Mouse (Mus musculus) frontal cortex, postnatal 25 days (tissue): ENCODE measurements at regions not wholly inside any gene's neighbourhood (a gene's known extent, or its start where the extent isn't known, plus 50 kb on each side); places are given as distances from the start of the nearest gene placed in this dataset.
"Not testable (repeated sequence)": the region's sequence is repeated elsewhere in the genome, so short reads cannot be mapped to it uniquely, and the experiment has no call there.

Experiments
- DNase-seq, 2 experiments: peaks; one replicate each; pipeline ENCODE4 v3.0.0; 2022; ENCODE audit warnings: low spot score in 2 of 2

DNA sequence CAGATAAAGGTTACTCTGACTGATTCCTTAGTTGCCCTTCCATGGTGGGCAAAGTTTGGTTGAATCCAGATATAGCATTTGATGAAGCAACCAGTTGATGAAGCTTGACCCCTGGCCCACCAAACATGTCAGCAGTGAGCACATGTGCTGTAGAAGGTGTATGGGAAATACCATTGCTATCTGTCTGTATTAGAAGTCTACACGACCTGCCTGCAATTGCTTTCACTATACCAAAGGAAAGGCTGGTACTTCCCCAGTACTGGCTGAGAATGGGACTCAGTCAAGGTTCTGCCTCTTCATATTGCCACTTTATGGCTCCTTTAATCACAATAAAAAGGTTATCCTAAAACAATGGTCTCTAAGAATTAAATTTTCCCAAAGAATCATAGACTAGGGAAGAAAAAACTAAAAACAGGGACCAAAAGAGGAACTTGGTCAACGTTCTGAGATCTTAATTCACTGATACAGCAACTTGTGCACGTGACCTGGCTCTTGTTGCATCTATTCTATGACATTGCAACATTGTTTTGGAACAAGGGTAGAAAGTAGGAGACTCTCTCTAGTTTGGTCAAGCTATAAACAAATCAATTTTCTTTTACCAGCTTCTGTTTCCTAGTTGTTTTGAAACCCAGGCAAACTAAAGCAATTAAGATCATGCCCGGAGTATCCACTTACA is 284.0 kb downstream of the Rapgef2 start:
- DNase-seq: no peak

DNA sequence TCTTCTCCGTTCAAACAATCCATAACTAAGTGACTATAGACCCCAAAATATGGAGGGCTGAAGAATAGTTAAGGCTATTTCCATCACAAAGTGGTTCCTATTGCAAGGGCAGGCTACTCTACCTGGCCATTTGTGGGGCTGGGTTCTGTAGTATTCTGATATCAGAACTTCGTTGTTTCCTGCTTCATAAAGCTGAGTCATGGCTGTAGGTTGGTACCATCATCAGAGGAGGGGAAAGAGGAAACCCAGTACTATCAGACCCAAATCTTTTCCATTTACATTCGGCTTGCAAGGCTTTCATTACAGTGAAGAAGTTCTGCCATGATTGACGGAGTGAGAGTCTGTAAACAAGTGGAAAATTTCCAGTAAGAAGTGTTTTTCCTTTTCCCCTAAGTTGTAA is 284.6 kb downstream of the Rapgef2 start:
- DNase-seq: no peak

DNA sequence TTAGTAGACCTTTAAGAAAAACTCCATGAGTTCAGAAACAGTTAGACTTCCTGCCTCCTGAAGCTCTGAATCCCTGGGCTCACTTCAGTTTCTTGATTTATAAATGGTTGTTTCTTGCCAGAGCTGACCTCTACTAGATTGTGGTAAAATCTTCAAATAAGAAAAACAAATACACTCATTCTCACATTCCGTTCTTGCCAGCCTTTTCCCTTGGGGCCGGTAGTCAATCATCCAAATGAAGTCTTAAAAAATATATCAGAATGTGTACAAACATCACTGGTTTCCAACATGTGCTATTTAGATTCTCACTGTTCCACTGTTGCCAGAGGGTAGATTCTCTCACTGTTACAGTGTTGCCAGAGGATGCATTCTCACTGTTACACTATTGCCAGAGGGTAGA is 286.0 kb downstream of the Rapgef2 start:
- no peak for DNase-seq

DNA sequence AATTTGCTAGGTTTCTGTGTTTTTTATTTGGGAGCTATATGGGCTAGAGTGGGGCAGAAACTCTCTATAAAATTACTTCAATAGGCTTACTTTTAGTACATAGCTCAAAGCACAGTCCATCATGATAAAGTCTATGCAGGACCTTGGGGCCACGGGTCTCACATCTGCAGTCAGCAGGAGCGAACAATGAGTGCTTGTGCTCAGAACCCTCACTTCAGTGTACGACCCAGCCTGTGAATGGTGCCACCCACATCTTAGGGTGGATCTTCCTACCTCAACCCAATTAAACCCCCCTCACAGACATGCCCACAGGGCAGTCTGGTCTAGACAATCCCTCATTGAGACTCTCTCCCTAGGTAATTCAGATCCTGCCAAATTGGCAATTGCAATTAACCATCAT is 286.5 kb downstream of the Rapgef2 start:
- DNase-seq: no peak

DNA sequence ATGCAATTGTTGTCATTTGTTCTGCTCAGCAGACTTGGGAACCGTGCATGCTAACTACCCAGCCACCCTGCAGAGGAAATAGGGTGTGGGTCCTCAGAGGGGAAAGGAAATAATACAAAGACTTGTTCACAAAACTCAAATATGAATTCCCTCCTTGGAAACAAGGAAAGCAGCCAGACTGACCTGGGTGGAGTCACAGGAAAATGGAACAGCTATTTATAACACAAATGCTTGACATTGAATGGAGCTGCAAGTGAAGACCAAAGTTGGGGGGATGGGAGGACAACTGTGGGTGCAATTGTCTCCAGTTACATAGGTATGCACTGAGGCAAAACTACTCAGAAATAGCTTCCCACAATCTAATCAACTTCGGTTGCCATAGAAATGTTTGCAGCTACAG is 298.2 kb downstream of the Rapgef2 start:
- no peak for DNase-seq

DNA sequence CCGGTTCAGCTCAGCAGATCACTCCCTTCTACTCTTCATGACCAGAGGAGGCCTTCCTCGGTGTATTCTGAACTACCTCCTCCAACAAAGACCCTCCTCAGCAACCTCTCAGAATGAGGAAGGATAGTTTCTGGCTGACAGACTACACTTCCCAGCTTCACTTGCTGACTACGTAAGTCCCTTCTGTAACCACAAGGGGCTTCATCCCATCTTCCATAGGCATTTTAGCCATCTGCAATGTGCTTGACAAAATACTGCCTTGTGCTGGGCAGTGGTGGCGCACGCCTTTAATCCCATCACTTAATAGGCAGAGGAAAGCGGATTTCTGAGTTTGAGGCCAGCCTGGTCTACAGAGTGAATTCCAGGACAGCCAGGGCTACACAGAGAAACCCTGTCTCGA is 299.6 kb downstream of the Rapgef2 start:
- DNase-seq: no peak

DNA sequence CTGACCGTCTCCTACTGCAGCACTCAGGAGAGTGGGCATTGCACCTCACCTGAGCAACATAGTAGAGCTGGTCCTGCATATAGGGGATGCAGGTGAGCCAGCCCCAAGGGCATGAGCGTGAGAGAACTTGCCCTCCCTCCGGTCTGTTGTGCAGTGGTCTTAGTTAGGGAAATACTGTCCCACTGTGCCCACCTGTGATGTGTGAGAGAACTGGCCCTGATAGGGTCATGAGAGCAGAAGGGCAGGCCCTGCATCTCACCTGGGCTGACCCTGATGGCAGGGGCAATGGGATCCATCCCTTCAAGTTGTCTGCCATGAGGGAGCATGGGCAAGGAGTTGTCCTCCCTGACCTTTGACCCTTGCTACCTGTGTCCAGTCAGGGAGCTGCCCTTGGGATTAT is 305.3 kb downstream of the Rapgef2 start:
- no peak for DNase-seq

DNA sequence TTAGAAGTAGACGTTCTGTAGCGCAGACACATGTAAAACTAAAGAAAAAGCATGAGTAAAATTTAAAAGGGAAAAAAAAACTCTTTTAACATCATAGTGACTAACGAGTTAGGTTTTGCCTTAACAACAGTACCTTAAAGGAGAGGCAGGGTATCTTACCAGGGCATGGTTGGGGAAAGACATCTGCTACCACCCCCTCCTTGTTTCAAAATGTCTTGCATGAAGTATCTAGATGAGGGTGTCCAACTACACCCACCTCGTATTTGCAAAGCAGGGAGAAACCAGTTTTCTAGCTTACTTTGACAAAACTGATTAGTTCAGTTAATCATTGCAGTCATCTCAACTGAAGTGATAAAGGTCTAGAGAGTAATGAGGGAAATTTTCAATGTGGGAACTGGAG is 307.5 kb downstream of the Rapgef2 start:
- DNase-seq: no peak

DNA sequence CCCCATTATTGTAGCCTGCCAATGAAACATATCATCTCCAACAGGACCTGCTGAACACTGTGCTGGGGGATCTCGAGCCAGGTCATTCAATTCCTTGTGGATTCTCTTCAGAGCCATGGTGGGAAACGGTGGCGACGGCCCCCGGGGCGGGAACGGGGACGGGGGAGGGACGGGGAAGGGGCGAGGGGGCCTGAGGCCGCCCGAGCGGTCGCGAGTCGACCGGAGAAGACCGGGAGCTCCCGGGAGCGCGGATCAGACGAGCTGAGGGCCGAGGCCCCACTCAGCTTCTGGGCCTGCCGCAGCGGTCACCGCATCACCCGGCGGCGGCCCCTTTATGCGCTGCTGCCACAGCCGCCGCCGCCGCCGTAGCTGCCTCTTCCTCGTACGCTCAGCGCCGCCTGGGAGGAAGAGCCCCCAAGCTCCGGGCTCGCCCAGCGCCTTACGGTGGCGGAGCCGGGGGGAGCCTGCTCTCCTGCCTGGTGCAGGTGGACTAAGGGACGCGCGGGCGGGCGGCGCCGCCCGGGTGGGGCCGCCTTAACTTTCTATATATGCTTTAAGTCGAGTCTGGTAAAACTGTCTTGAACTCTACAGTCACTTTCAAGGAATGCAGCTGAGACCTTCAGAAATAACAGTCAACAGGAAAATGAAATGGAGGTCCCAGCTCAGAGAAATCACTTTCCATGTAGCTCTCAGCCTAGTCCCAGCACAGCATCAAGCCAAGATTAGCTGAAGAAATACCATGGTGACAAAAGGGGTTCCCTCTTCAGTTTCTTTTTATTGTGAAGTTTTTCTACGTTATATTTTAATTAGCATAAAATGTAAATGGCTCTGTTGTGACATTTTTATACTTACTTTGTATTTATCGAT is 319.4 kb downstream of the Rapgef2 start:
- DNase-seq: not testable (repeated sequence)

DNA sequence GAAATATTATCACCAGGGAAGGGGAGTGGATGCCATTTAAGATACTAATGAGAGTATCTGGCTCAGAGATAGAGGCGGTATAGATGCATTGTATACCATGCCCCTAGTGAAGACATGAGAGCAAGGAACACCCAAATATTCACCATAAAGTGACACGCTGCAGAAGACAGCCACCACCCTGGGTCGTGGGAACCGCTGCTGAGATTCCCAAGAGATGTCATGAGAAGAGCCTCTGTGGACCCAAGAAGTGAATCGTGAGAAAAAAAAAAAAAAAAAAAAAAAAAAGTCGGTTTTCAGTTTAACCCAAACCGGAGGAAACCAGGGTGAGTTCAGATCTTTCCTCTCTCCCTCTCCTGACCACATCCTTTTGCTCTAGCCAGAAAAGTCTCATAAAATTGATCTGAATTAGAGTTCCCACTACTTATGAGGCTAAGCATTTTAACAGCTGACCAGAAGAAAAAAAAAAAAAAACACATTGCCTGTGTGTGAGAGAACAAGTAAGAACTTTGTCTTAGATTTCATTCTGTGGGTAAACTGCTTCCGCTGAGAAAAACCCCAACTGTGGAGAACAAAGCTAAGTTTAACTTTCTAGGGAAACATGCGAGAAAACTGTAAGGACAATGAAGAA is 322.0 kb downstream of the Rapgef2 start:
- no peak for DNase-seq

DNA sequence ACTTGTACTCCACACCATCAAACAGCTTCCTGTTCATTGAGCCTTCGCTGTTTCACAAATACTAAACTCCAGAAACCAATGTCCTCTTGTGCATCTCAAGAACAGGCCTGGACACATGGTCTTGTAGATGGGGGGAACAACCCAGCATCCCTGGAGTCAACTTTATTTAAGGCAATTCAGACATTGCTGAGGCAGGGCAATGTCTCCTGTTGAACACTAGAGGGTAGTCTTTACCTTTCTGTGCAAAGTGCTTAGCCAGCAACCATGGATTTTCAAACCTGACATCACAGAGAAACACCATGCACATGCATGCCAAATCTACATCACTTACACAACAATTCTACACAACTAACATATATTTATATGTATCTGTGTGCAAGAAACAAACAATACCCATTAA is 327.5 kb downstream of the Rapgef2 start:
- no peak for DNase-seq

DNA sequence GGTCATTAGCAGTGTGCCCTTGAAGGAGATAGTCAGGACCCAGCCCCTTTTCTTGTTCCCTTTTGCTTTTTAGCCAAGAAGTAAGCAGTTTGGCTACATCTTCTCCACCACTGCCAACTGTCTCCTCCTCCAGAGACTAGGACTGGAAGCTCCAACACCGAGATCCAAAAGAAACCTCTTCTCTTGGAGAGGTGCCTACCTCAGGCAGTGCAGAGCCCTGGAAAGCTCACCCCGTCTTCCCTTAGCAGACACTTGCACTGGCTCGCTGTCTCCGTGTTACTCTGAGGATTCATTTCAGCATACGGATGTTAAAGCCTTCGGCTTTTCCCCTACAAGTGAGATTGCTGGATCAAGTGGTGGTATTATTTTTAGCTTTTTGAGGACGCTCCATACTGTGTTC is 331.0 kb downstream of the Rapgef2 start:
- DNase-seq: no peak

DNA sequence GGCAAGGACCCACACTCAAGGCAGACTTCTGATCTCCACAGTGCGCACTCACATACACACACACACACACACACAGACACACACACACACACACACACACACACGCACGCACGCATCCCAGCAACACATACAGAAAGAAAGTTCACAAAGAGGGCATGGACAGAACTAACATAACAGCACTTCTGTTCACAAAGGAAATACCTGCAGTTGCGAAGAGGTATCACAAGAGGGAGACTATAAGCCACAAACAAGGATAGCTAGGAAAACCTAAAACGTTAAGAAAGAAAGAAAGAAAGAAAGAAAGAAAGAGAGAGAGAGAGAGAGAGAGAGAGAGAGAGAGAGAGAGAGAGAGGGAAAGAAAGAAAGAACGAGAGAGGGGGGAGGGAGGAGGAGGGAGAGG is 336.9 kb downstream of the Rapgef2 start:
- DNase-seq: not testable (repeated sequence)

DNA sequence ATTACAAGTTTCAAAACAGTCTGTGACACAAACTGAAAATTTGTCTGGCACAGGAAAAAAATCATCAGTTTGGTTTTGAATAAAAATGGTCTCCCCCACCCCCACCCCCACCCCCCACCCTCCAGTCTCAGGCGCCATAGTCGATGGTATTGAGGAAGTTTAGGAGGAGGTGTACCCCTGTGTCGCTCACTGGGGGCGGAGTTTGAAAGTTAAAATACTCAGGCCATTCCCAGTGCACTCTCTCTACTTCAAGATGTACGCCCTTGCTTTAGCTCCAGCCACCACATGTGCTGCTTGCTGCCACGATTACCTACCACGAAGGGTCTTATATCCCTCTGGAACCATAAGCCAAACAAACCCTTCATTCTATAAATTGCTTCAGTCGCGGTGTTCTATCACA is 337.6 kb downstream of the Rapgef2 start:
- DNase-seq: no peak

DNA sequence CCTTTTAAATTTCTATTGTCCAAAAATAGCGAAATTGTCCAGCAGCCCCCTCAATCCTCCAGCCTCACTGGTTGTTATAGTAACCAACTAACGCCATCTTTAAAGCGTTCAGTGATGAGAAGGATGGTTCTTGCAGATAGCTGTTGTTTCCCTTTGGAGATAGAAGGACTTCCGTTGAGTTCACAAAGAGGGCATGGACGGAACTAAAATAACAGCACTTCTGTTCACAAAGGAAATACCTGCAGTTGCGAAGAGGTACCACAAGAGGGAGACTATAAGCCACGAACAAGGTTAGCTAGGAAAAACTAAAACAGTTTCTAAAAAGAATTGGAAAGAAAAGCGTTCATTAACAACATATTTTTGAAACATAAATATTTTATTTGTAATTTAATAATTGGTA is 338.1 kb downstream of the Rapgef2 start:
- DNase-seq: peak in 1 of 2 experiments; percentile 55

DNA sequence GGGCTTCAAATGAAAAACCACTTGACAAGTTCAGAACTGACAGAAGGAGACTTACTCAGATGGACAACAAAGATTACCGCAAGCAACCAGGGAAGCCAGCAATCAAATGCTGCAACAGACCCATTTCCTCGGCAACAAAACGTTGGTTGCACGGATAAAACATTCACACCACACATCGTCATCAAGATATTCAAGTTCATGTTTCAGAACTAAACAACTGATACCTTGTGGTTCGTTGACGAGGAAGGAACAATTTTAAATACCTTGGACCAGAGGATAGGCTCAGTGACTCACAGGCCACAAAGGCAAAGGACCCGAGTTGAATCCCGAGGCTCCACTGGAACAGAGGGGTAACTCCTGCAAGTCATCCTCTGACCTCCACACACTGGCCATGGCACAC is 339.1 kb downstream of the Rapgef2 start:
- DNase-seq: no peak

DNA sequence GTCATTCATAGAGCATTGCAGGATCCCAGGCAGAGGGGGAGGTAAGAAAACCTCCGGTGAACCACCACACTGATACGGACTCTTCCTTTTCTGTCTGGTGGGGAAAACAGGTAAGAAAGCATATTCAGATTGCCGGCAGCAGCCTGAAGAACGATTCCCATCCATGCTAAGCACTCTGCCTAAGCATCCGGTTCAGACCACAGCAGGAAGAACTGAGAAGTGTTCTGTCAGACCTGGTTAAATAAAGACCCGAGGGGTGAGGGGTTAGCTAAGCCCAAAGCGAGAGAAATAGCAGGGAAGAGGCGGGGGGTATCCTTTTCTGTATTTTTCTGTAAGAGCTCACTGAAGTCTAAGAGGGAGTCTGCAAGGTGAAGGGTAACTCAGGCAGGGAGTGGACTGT is 342.1 kb downstream of the Rapgef2 start:
- no peak for DNase-seq

DNA sequence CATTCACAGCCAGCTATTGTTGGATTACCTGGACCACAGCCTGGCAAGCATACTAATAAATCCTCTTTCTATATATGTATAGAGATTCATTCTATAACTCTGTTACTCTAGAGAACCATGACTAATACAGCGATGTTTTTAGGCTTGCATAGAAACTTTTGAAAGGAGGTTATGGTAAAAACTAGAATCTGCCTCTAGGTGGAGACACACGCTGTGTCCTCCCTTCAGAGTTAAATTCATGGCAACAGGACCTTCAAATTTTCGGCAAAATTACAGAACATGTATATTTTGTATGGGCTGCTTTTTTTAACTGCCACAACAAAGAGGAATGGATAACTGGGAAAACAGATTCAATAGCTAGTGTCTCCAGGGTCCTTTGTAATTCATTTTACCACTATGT is 353.3 kb downstream of the Rapgef2 start:
- no peak for DNase-seq

DNA sequence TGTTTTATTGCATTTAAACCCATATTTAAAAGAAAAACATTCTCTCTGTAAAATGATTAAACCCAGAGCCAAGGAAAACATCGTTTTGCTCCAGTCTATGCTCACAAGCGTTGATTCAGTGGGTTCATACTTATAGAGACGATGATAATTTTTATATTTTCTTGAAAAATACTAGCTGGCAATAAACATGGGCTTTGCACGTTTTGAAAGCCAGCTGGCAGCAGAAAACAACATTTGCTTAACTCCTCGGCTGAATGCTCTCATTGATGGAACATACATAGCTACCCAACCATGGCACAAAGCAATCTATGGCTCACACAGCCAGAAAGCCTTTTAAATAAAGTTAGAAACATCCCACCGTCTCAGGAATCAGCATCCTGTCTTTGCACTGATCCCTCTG is 366.5 kb downstream of the Rapgef2 start:
- DNase-seq: no peak

DNA sequence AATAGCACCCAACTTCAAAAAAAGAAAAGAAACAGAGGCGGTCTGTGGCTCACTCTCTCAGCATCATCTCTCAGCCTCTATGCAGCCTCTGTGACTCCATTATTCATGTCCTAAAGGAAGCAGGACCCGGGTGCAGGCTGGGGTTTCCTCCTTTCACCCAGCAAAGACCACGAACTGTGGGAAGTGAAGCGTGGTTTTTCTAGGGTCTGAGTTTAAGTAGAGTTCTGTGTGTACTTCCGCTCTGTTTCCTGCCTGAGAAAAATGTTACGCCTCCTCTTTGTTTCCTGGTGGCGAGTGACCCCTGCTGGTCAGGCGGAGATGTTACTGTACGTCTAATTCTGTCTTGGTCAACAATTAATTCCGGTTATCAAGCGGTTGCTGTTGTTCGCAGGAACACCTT is 366.9 kb downstream of the Rapgef2 start:
- DNase-seq: peak; percentile 41 to 70

DNA sequence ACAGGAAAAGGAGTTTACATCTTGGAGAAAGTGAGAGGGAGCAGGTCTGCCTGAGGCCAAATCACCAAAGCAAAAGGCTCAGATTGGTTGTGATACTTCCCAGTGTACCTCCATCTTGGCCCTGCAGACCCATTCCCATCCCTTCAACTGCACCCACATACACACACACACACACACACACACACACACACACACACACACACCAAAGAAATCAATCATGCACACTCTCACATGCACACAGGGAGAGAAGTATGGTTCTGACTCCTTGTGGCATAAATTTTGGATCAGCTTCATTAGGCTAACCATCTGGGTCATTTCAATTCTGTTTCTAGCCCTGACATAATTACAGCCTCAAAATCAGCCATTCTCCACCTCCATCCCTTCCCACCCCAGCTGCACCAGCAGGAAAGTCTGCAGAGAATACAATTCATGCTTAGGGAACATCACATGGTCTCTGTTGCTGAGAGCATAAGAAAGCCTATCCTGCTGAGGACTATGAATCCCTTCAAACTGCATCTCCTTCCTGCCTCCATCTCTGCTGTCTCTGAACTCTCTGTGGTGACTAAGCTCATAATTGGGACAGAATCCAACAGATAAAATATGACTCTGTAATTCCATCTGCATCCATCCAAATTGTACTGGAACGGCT is 378.0 kb downstream of the Rapgef2 start:
- DNase-seq: no peak

DNA sequence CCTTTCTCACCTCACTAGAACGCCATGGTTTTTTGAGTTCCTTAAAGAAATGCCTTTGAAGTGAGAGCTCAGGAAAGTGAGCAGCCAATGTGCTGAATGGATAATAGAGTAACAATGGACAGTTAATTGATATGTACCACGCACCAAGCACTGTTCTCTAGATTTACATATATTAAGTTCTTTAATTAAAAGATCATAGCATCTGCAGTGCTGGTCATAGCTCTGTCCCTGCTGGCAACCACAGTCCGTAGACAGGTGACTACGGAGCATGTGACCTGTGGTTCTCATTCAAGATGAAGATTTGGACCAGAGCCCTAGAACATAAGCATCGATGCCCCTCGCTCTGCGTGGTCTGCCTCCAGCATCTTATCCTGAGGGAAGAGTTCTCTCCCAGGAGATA is 378.5 kb downstream of the Rapgef2 start:
- no peak for DNase-seq
